Mouse (Mus musculus) testis, adult 2 months (tissue): Measurements from ENCODE around the gene Cdk15. TPM values are rescaled to one million over a fixed set of nuclear protein-coding genes. Genes with fewer than 3 reads are reported as not detected.

ENCODE experiments used
- H3K27ac ChIP-seq: fragments of 200-500 bp; 2 replicates; pipeline ENCODE4 v1.5.1; 2012; ENCODE audit warnings: low read depth, low read length; ENCODE audit not compliant: control insufficient read depth, insufficient read depth
- H3K27me3 ChIP-seq: fragments of 200-500 bp; 2 replicates; pipeline ENCODE4 v1.6.1; 2012; ENCODE audit warnings: mild to moderate bottlenecking, low read length, moderate library complexity; ENCODE audit not compliant: control insufficient read depth, insufficient read depth
- H3K36me3 ChIP-seq: fragments of 200-500 bp; 2 replicates; pipeline ENCODE4 v1.6.1; 2012; ENCODE audit warnings: mild to moderate bottlenecking, low read length; ENCODE audit not compliant: control insufficient read depth, insufficient read depth
- H3K4me1 ChIP-seq: fragments of 200-500 bp; 2 replicates; pipeline ENCODE4 v1.6.1; 2012; ENCODE audit warnings: low read length; ENCODE audit not compliant: control insufficient read depth, insufficient read depth
- H3K4me3 ChIP-seq: fragments of 200-500 bp; 2 replicates; pipeline ENCODE4 v1.5.1; 2012; ENCODE audit warnings: low read depth, mild to moderate bottlenecking, low read length, moderate library complexity, mixed read lengths; ENCODE audit not compliant: control insufficient read depth
- CTCF ChIP-seq: fragments of 200-500 bp; IDR thresholded peaks from 2 replicates; pipeline ENCODE4 v1.5.1; 2012; ENCODE audit warnings: low read depth, mild to moderate bottlenecking, inconsistent platforms, low read length, moderate library complexity; ENCODE audit not compliant: control insufficient read depth, insufficient read depth, insufficient replicate concordance
- POLR2A ChIP-seq: fragments of 200-500 bp; IDR thresholded peaks from 2 replicates; pipeline ENCODE4 v1.6.1; 2012; ENCODE audit warnings: low read depth, mild to moderate bottlenecking, inconsistent platforms, low read length, moderate library complexity; ENCODE audit not compliant: control insufficient read depth
- polyA plus RNA-seq: library from polyadenylated mRNA; depleted of rRNA; stranded (reverse); fragments of >200 nt; gene quantifications from 2 replicates; pipeline ENCODE4 v1.2.3, GENCODE M21; 2012

Cdk15 gene
- polyA plus RNA-seq, 1 experiment = 1.6 TPM

GRCm38 (mm10) chr1:59381483-59381882 is 124.8 kb downstream of the Cdk15 start:
- Histone ChIP-seq H3K36me3 (no peaks in the 10 kb centered on the region), H3K27ac (no peak overlapping the region), H3K27me3 (no peaks in the 10 kb centered on the region), H3K4me3 (no peak overlapping the region), H3K4me1 (no peaks in the 10 kb centered on the region; the same call in 1 of the 2 replicates)
- no peak for TF ChIP-seq CTCF
- no peak for TF ChIP-seq POLR2A

DNA sequence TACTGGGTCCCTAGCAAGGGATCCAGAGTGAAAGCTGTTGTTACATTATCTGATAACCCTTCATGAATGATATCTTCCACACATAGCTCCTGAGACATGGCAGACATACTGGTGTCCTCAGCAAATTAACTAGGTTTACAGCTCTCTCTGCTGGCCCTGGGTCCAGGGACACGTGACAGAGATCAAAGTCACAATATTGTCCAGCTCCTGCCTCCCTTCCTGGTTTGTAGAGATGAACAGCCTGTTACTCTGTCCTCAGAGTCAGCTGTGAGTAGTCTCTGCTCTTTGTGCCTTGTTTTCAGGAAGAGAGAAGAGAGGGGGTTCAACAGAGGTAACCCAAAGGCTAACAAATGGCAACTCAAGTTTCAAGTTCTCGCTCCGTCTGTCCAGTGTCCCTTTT is 125.8 kb downstream of the Cdk15 start:
- H3K4me1 ChIP-seq = no peaks in the 10 kb centered on the region
- H3K27ac ChIP-seq = no peak overlapping the region
- no peaks in the 10 kb centered on the region for H3K36me3 ChIP-seq
- TF ChIP-seq CTCF (no peak), POLR2A (no peak)
- no peaks in the 10 kb centered on the region for H3K27me3 ChIP-seq
- H3K4me3 ChIP-seq = no peak overlapping the region

GRCm38 (mm10) chr1:59383049-59383610 is 126.4 kb downstream of the Cdk15 start:
- no peaks in the 10 kb centered on the region for H3K27me3 ChIP-seq
- no peaks in the 10 kb centered on the region for H3K36me3 ChIP-seq
- no peak overlapping the region for H3K4me3 ChIP-seq
- TF ChIP-seq CTCF (no peak), POLR2A (no peak)
- H3K4me1 ChIP-seq = no peaks in the 10 kb centered on the region
- H3K27ac ChIP-seq = no peak overlapping the region

DNA sequence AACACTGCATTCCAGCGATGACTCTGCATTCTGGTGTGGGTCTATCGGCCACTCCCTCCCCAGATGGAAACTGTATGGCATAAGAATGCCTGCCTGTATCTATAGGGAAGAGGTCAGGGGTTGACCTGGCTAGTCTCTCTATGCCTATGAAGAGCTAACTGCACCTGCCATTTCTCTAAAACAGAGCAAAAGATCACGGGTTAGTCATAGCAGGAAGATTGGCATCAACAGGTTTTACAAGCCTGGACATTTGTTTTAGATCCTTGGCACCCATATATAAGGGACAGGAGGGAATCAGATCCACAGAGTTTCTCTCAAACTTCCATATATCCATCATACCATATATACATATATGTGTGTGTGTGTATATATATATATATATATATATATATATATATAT is 127.7 kb downstream of the Cdk15 start:
- H3K27ac ChIP-seq = no peak overlapping the region
- no peaks in the 10 kb centered on the region for H3K27me3 ChIP-seq
- no peak for TF ChIP-seq CTCF
- no peak for TF ChIP-seq POLR2A
- H3K4me1 ChIP-seq = no peaks in the 10 kb centered on the region
- H3K4me3 ChIP-seq = no peak overlapping the region
- H3K36me3 ChIP-seq = no peaks in the 10 kb centered on the region

GRCm38 (mm10) chr1:59385641-59386040 is 128.9 kb downstream of the Cdk15 start:
- Histone ChIP-seq H3K27ac (no peak overlapping the region), H3K36me3 (no peaks in the 10 kb centered on the region), H3K27me3 (no peaks in the 10 kb centered on the region), H3K4me1 (no peaks in the 10 kb centered on the region), H3K4me3 (no peak overlapping the region)
- TF ChIP-seq POLR2A = no peak

DNA sequence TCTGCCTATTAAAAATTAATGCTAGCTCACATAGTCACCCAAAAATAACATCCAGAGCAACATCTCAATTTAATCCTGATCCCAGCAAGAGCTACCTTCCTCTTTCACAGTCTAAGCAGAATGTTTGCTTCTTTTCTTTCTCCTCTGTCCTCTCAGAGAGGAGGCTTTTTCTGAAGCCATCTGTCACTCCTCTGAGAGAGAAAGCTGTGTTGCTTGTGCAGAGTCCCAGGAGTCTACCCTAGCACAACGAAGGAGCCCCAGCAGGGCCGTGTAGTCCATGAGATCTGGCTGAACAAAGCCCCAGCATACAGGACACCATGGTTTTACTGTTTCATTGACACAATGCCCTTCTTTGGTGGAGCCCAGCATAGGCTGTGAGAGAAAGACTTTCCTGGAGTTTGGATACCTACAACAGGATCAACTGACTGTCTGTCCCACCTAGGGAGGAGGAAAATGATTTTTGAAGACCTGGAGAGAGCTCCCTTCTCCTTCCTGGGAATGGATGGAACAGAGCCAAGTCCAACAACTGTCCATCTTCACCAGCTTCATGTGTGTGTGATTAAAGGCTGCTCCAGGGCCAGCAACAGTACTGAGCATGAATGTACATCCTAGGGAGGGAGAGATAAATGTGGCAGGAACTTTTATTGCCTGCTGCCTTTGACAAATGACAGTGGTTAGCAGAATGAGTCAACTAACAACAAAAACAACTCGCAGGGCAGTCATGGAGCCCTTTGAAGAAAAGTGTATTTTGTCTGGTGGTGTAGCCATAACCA is 131.0 kb downstream of the Cdk15 start:
- no peak overlapping the region for H3K27ac ChIP-seq
- H3K4me3 ChIP-seq = no peak overlapping the region
- H3K36me3 ChIP-seq = no peaks in the 10 kb centered on the region
- no peak for TF ChIP-seq CTCF
- TF ChIP-seq POLR2A = no peak
- no peaks in the 10 kb centered on the region for H3K4me1 ChIP-seq
- no peaks in the 10 kb centered on the region for H3K27me3 ChIP-seq

DNA sequence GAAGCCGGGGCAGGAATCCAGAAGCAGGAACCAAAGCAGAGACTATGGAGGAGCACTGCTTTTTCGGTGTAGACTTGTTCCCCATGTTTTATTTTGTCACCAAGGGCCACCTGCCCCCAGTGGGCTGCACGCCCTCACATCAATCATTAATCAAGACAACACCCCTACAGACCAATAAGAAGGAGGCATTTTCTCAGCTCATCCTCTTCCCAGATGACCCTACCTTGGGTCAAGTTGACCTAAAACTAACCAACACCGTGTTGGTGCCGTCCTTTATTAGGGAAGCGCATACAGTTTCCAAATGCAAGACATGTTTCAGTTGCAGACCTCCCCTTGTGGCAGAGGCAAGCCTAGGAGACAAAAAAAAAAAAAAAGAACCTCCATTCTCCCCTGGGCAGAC is 132.5 kb downstream of the Cdk15 start:
- H3K4me3 ChIP-seq = no peak overlapping the region
- H3K36me3 ChIP-seq = no peaks in the 10 kb centered on the region
- no peaks in the 10 kb centered on the region for H3K4me1 ChIP-seq
- H3K27ac ChIP-seq = no peak overlapping the region
- H3K27me3 ChIP-seq = no peaks in the 10 kb centered on the region
- TF ChIP-seq CTCF = no peak
- TF ChIP-seq POLR2A = no peak
